Mouse (Mus musculus) neural tube, embryonic 14.5 days (tissue): ENCODE results near the gene Clec3b. TPM values are rescaled to one million over a fixed set of nuclear protein-coding genes. Genes with fewer than 3 reads are reported as not detected.

ENCODE experiments used
- ATAC-seq: fragments of 200-750 bp; cut with Nextera tagmentation; 2 replicates; pipeline ENCODE4 v1.8.0; 2017; ENCODE audit warnings: low read depth, mild to moderate bottlenecking, moderate TSS enrichment, moderate library complexity
- H3K27ac ChIP-seq: fragments of 300-500 bp; sonication (generic); 2 replicates; pipeline ENCODE4 v1.5.1; 2014; ENCODE audit warnings: low read depth, mild to moderate bottlenecking, control low read depth, low read length, moderate library complexity, mixed read lengths
- H3K27me3 ChIP-seq: fragments of 300-500 bp; sonication (generic); 2 replicates; pipeline ENCODE4 v1.6.1; 2014; ENCODE audit warnings: low read length; ENCODE audit not compliant: control insufficient read depth, insufficient read depth
- H3K36me3 ChIP-seq: fragments of 300-500 bp; sonication (generic); 2 replicates; pipeline ENCODE4 v1.6.1; 2014; ENCODE audit warnings: low read length, mixed read lengths; ENCODE audit not compliant: control insufficient read depth, insufficient read depth
- H3K4me1 ChIP-seq: fragments of 300-500 bp; sonication (generic); 2 replicates; pipeline ENCODE4 v1.6.1; 2014; ENCODE audit warnings: low read length; ENCODE audit not compliant: control insufficient read depth, insufficient read depth
- H3K4me2 ChIP-seq: fragments of 300-500 bp; sonication (generic); 2 replicates; pipeline ENCODE4 v1.6.1; 2014; ENCODE audit warnings: mild to moderate bottlenecking, low read depth, low read length, control low read depth
- H3K4me3 ChIP-seq: fragments of 300-500 bp; sonication (generic); 2 replicates; pipeline ENCODE4 v1.5.1; 2014; ENCODE audit warnings: low read depth, low read length, control low read depth, mixed read lengths
- H3K9ac ChIP-seq: fragments of 300-500 bp; sonication (generic); replicated peaks from 2 replicates; pipeline ENCODE4 v1.6.1; 2014; ENCODE audit warnings: low read depth, mild to moderate bottlenecking, control low read depth, low read length, mixed read lengths
- H3K9me3 ChIP-seq: fragments of 300-500 bp; sonication (generic); 2 replicates; pipeline ENCODE4 v1.6.1; 2016; ENCODE audit warnings: low read length; ENCODE audit not compliant: control insufficient read depth
- WGBS: fragments of 180-500 bp; shearing (Covaris S2); extraction: QIAGEN DNeasy Blood & Tissue Kit; methylation state at CpG from one replicate; pipeline ENCODE4 v1.1.7; 2014; 5-methylcytosine and 5-hydroxymethylcytosine counted together
- polyA plus RNA-seq: library from polyadenylated mRNA; unstranded; fragments of >200 nt; fragmentation: Nextera tagmentation; extraction: Ambion mirVana; gene quantifications from 2 replicates; pipeline ENCODE4 v1.2.1, GENCODE M21; 2014

Gene Clec3b
- polyA plus RNA-seq, 1 experiment from 2014 or later, result not detected

DNA sequence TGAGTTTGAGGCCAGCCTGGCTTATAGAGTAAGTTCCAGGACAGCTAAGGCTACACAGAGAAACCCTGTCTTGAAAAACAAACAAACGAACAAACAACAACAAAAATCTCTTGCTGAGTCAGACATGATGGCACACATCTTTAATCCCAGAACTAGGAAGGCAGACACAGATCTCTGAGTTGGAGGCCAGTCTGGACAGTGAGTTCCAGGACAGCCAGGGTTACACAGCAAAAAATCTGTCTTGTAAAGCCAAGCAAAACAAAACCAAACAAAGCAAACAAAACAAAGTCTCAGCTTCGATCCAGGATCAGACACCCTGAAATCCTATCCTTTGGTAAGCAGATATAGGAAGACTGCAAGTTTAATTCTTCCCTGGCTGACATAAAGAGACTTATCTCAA is 11.0 kb downstream of the Clec3b start:
- Histone ChIP-seq H3K27ac (no peak overlapping the region), H3K4me2 (no peak overlapping the region), H3K27me3 (no peaks in the 10 kb centered on the region), H3K9ac (no peak overlapping the region), H3K9me3 (no peaks in the 10 kb centered on the region), H3K36me3 (no peaks in the 10 kb centered on the region), H3K4me1 (no peaks in the 10 kb centered on the region), H3K4me3 (no peak overlapping the region)
- WGBS, result 78% methylated on average over 2 of the region's 2 CpGs
- ATAC-seq, result no peak

DNA sequence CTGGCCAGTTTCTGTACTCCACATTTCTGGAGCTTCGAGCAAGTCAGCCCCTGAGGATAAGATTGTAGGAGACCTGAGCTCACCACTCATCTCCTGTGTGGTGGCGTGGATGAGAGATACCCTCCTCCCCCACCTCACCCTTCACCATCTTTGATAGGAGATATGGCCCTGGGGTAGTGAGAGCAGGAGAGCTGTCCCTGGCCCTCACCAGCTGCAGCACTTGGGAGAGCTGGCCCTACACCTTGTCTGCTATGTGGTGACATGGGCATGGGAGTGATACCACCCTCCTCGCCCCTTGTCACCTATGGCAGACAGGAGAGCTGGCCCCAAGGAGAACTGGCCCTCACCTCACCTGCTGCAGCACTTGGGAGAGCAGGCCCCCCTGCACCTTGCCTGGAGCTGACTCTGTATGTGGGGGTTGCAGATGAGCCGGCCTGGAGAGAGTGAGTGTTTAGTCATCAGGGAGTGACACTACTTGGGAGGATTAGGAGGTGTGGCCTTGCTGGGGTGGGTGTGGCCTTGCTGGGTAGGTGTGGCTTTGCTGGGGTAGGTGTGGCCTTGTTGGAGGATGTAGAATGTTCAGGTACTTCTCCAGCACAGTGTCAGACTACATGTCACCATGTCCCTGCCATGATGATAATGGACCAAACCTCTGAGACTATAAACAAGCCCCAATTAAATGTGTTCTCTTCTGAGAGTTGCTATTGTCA is 12.4 kb downstream of the Clec3b start:
- ATAC-seq, result no peak
- H3K9me3 ChIP-seq, result no peaks in the 10 kb centered on the region
- H3K4me3 ChIP-seq, result no peak overlapping the region
- no peaks in the 10 kb centered on the region for H3K27me3 ChIP-seq
- 88% methylated on average over 4 of the region's 4 CpGs for WGBS
- no peak overlapping the region for H3K4me2 ChIP-seq
- H3K9ac ChIP-seq, result no peak overlapping the region
- no peak overlapping the region for H3K27ac ChIP-seq
- H3K4me1 ChIP-seq, result no peaks in the 10 kb centered on the region
- no peaks in the 10 kb centered on the region for H3K36me3 ChIP-seq

DNA sequence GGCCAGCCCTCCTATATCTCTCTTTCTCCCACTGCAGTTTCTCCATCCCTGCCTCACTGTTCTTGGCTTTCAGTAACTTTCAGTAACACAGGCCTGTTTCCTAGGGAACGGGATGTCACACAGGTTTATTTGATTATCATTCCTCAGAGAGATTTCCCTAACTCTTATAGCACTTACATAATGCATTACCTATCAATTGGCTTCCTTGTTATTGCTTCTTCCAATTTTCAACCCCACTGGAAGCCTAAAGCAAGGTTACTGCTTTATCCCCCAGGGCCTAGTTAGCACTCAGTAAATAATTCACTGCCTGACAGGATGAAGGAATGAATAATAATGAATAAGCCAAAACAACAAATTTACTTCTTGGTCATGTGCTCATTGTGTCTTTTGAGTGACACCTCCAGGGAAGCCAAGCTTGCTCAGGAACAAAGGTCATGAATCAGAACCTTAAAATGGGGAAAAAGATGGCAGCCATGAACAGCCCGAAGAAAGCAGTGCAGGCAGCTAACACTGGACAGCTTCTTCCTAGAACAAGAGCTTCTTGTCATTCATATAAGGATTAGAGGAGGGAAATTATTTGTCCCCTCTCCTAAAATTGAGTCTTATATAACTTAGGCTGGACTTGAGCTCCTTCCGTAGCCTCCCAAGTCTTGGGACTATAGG is 15.2 kb downstream of the Clec3b start:
- 73% methylated on average over 3 of the region's 3 CpGs for WGBS

DNA sequence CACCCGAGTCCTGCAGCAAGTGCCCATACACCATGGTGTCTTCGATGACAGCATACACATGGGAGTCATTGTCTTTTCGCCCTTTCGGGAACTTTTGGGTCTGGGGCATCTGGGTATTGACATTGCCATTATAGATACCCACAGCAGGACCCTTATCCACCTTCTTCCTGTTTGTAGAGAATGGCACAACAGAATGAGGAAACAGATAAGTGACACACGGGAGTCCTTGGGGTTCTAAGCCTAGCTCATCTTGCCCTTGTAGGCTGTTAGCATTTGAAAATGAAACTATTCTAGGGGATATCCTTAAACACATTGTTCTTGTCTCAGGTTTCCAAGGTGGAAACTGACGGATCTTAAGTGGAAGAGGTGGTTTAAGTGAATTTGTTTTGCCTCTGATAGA is 23.0 kb downstream of the Clec3b start:
- 92% methylated on average over 6 of the region's 6 CpGs for WGBS
- H3K27ac ChIP-seq, result no peak overlapping the region
- H3K27me3 ChIP-seq, result no peaks in the 10 kb centered on the region
- ATAC-seq, result no peak
- H3K4me2 ChIP-seq, result no peak overlapping the region
- no peak overlapping the region for H3K9ac ChIP-seq
- no peak overlapping the region for H3K4me3 ChIP-seq
- H3K9me3 ChIP-seq, result no peaks in the 10 kb centered on the region
- no peaks in the 10 kb centered on the region for H3K4me1 ChIP-seq
- H3K36me3 ChIP-seq, result no peaks in the 10 kb centered on the region

More for the DNA sequence above, 15.2 kb downstream of the Clec3b start:
- no peak overlapping the region for H3K9ac ChIP-seq
- no peak for ATAC-seq
- no peak overlapping the region for H3K27ac ChIP-seq
- H3K27me3 ChIP-seq, result no peaks in the 10 kb centered on the region
- H3K4me1 ChIP-seq, result no peaks in the 10 kb centered on the region
- H3K9me3 ChIP-seq, result no peaks in the 10 kb centered on the region
- no peak overlapping the region for H3K4me2 ChIP-seq
- H3K4me3 ChIP-seq, result no peak overlapping the region
- H3K36me3 ChIP-seq, result no peaks in the 10 kb centered on the region

DNA sequence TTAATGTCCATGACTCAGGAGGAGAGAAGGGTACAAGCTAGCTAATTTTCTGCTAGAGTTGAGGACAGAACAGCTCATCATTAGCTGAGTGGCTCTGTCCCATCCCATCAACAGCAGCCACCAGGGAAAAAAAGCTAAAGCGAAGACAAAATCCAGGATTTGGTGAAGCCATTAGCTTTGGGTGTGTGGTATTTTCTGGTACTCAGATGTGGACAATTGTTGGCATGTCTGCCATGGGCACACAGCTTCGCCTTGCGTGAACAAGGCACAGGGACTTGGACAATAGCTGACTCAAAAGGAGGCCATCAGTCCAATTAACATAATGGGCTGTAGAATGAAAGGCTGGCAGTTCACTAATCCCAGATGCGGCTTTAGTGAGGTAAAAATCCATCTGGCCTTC is 23.6 kb downstream of the Clec3b start:
- WGBS, result 28% methylated on average over 4 of the region's 4 CpGs
- H3K4me3 ChIP-seq, result no peak overlapping the region
- no peak overlapping the region for H3K4me2 ChIP-seq
- H3K27ac ChIP-seq, result no peak overlapping the region
- no peak for ATAC-seq
- no peaks in the 10 kb centered on the region for H3K36me3 ChIP-seq
- H3K9ac ChIP-seq, result no peak overlapping the region
- no peaks in the 10 kb centered on the region for H3K27me3 ChIP-seq
- no peaks in the 10 kb centered on the region for H3K4me1 ChIP-seq
- H3K9me3 ChIP-seq, result no peaks in the 10 kb centered on the region

DNA sequence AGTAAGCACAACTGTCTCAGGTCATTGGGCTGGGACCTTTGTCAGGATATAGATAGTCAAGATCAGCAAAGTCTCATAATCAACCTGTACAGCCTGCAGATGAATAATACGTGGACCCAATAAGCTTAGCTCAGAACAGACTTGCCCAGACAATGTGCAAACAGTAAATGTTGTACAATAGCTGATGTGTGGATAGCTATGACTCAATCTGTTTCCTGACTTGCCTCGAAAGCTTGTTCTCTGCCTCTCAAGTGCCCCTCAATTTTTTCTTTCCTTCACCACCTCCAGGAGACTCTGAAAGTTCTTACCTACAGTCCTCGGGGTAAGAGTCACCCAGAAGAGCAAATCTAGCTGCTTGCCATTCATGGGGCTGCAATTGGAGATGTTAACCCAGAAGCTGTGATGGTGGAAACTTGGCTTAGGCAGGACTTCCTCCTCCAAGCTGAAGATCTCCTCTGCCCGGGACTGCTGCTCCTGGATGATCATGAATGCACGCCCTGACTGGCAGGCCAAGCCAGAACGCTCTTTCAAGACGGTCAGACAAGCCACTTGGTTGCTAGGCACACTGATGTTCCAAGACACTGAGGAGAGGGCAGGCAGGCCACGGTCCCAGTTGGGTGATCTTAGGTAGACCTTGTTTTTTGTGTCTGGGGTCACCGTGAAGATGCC is 26.8 kb downstream of the Clec3b start:
- no peaks in the 10 kb centered on the region for H3K36me3 ChIP-seq
- no peak overlapping the region for H3K27ac ChIP-seq
- 91% methylated on average over 9 of the region's 9 CpGs for WGBS
- H3K4me2 ChIP-seq, result no peak overlapping the region
- no peak overlapping the region for H3K9ac ChIP-seq
- H3K27me3 ChIP-seq, result no peaks in the 10 kb centered on the region
- no peaks in the 10 kb centered on the region for H3K4me1 ChIP-seq
- ATAC-seq, result no peak
- no peak overlapping the region for H3K4me3 ChIP-seq
- H3K9me3 ChIP-seq, result no peaks in the 10 kb centered on the region

DNA sequence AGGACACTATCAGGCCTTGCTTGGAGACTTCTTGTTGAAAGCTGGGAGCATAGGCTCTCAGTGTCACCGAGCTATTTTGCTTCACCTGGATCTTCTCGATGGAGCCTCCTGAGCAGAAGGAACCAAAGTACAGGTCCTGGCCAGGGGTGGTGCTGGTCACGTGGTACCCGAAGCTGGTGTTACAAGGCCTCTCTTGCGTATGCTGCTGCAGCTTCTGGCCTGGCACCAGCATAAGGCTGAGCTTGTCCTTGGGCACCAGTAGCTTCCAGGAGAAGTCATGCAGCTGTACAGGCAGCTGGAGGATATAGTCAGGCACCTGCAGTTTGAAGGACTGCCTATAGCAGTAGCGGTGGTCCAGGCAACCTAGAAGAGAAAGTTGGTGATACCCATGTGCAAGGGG is 29.3 kb downstream of the Clec3b start:
- H3K4me2 ChIP-seq, result no peak overlapping the region
- H3K36me3 ChIP-seq, result no peaks in the 10 kb centered on the region
- no peaks in the 10 kb centered on the region for H3K9me3 ChIP-seq
- no peak overlapping the region for H3K9ac ChIP-seq
- no peaks in the 10 kb centered on the region for H3K27me3 ChIP-seq
- 95% methylated on average over 6 of the region's 6 CpGs for WGBS
- H3K4me3 ChIP-seq, result no peak overlapping the region
- no peak overlapping the region for H3K27ac ChIP-seq
- no peak for ATAC-seq
- H3K4me1 ChIP-seq, result no peaks in the 10 kb centered on the region

DNA sequence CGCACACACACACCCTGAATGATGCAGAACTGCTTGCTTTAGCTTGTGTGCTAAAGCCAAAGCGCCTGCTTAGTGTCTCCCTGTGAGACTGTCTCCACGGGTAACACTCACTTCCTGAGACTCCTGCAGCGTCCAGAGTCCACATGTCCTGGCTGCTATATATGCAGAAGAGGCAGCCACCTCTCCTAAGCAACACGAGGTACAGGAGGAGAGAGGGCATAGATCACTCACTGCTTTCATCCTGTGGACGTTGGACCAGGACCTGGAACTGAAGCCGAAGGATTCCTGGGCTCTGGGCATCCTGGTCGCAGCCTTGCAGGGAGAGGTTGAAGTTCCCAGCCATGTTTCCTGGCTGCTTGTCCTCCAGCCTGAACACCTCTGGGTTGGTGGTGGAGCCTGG is 32.5 kb downstream of the Clec3b start:
- no peak for ATAC-seq
- H3K27ac ChIP-seq, result no peak overlapping the region
- no peaks in the 10 kb centered on the region for H3K36me3 ChIP-seq
- WGBS, result 83% methylated on average over 8 of the region's 8 CpGs
- no peaks in the 10 kb centered on the region for H3K9me3 ChIP-seq
- H3K9ac ChIP-seq, result no peak overlapping the region
- no peak overlapping the region for H3K4me3 ChIP-seq
- H3K4me2 ChIP-seq, result no peak overlapping the region
- H3K4me1 ChIP-seq, result no peaks in the 10 kb centered on the region
- H3K27me3 ChIP-seq, result no peaks in the 10 kb centered on the region

DNA sequence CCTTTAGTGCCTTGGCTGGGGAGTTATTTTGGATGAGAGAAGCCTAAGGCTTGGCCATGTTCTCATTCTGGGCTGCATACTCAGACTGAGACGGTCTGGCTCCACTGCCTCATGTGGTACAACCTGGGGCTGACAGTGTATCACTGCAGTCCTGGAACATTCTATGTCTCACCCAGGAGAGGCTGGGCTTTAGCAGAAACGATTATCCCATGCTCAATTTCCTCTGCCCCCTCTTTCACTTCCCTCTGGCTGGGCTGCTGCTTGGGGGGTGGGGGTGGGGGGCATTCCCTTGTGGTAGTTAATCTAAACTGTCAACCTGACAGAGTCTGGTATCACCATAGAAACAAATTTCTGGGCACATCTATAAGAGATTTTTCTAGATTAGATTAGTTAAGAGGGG is 34.8 kb downstream of the Clec3b start:
- ATAC-seq, result no peak
- Histone ChIP-seq H3K9ac (no peak overlapping the region), H3K4me2 (no peak overlapping the region), H3K4me1 (no peaks in the 10 kb centered on the region), H3K9me3 (no peaks in the 10 kb centered on the region), H3K4me3 (no peak overlapping the region), H3K27ac (no peak overlapping the region), H3K27me3 (no peaks in the 10 kb centered on the region), H3K36me3 (no peaks in the 10 kb centered on the region)
- WGBS, result 50% methylated on average over 2 of the region's 2 CpGs
